Mouse (Mus musculus) NIH3T3 (cell line): ENCODE data around the gene Efcc1.

ENCODE experiments used
- DNase-seq: peaks from one replicate; pipeline ENCODE4 v3.0.0-alpha.2; 2012; ENCODE audit warnings: low read depth

Gene Efcc1

DNA sequence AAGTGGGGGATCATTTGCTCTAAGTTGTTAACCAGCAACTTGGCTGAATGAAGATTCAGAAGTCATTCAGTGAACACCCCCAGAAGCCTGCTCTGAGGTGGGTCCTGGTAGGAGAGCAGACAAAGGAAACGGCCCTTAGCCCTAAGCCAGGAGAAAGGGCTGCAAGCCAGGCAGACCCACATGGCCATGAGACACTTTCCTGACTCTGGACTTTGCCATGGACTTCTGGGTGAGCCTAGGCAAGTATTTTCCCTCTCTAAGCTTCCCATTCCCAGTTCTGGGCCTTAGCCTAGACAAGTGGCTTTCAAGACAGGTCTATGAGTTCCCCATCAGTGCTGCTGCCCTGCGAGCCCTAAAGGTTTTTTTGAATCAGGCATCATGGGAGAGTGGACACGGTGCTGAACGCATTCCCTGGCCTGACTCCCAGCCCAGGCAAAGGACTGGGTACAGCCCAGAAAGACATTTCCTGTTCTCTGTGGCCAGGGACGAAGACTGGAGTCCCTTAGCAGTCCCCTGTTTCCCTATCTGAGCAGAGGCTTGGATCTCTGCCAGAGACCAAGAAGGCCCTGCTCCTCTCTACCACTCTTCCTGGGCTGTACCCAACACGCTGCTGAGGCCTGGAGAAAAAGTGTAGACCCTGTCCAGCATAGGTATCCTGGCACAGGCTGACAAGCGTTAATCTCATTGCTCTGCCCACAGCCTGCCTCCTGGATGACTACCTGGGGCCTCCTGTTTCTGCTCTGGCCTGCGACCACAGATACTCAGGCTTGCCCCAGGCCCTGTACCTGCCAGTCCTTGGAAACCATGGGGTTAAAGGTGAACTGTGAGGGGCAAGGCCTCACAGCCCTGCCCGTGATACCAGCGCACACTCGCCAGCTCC lies 47.9 kb downstream of the Efcc1 start:
- no peak for DNase-seq

DNA sequence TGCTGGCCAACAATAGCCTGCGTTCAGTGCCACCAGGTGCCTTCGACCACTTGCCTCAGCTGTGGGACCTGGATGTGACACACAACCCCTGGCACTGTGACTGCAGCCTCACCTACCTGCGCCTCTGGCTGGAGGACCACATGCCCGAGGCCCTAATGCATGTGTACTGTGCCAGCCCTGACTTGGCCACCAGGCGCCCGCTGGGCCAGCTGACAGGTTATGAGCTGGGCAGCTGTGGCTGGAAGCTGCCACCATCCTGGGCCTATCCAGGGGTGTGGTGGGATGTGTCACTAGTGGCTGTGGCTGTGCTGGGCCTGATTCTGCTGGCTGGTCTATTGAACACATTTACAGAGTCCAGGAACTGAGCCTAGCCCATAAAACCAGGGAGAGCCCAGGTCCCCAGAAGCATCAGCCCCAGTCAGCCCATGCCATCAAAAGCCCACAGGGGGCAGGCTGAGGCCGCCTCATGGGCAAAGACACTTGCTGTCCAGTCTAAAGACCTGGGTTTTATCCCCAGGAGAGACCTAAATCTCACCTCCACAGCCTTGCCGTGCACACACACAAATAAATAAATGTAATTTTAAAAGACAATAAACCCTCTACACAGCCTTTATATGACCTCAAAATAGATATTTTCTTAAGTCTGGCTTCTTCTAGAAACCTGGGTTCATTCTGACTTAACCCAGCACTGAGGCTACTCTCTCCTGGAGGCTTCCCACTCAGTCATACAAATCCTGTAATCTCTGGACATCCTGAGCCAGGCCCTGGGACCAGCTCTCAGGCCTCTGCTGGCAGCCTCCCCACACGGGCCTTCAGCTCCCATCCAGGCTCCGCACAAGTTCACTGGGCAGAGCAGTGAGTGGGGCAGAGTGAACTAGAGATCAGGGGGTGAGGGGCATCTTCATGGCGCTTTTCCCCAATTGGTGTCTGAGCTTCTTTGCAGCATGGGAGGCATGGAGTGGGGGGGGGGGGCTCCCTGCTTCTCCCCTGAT lies 48.8 kb downstream of the Efcc1 start:
- DNase-seq = peak; percentile 59

DNA sequence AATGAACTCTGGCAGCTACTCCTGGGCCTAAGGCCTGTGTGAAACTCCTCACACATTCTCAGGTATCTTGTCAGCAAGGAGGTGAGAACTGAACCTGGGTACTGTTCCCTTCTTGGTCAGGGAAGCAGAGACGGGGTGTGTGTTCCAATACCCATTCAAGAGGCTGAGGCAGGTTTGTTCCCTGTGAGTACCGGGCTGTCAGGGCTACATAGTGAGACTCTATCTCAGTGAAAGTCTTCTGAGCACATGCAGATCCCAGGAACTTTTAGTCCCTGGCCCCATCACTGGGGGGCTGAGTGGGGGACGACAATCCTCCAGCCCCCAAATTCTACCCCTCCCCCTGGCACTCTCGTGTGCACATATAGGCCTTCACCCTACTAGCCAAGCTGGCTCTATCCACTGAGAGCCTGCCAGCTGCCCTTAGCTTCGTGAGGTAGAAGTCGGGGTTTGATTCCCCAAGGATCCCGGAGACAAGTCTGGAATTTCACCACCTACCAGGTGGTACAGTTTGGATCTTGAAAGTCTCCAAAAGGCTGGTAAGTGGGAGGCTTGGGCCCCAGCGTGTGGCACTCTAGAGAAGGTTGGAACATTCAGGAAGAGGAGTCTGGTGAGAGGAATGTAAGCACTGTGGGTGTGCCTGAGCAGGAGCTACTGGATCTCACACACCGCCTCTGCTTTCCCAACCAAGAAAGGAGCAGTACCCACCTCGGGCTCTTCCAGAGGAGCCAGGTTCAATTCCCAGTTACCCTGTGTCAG lies 50.1 kb downstream of the Efcc1 start:
- DNase-seq = no peak

DNA sequence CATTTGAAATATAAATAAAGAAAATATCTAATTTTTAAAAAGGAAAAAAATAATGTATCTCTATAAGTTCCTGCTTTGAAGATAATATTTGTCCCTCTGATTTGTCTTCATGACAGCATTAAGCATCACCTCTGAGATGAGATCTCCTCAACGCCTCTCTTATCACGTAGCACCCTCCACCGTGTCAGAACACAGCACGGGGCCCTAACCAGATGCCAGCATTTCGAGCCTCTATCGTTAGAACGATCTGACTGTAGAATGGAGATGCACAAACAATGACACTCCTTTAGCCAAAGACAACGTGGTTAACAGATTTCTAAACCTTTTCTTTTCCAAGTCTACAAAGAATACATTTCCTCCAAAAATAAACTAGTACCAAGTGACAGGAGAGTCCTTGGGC lies 53.4 kb downstream of the Efcc1 start:
- no peak for DNase-seq

DNA sequence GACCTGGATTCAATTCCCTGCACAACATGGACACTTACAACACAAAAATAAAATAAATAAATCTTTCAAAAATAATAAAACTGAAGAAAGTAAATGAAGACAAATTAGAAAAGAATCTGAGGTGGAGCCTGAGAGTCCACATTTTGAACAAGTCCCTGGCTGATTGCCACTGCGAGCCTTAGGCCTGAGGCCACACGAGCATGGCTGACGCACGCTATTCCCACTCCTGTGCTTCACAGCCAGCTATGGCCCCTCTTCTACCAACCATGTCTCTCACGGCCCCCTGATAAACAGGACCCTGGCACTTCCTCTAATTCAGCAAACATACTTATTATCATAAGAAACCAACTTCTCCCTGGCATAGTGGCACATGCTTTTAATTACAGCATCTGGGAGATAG lies 56.0 kb downstream of the Efcc1 start:
- no peak for DNase-seq

DNA sequence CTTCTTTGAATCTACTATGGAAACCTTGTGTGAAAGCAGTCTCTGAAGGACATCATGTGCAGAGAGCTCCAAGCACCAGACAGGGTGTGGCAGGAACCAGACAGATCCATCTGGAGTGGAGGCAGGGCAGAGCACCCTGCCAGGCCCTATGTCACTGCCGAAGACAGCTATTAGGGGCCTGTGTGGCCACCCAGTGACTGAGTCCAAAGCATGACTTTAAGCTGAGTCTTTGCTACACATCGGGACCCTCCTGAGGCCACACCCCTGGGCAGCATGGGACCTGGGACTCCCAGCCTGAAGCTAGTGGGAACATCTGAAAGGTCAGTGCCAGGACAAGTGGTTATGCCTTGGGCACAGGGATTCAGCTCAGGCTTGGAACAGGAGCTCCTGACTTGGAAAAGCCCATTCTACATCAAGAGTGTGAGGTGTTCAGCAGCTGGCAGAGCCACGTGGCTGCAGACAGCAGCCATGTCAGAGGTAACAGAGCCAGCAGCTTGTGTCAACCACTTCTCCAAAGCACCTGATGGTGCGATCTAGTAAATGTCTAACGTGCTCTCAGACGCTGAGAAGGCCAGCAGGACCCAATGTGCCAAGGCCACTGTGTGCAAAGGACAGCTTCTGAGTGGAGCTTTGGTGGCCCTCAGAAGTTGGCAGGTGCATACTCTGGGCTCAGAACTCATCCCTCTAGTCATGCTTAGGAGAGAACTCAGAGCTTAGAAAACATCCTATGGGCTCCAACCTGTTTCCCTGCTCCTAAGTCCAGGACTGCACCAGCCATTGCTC lies 56.6 kb downstream of the Efcc1 start:
- no peak for DNase-seq

DNA sequence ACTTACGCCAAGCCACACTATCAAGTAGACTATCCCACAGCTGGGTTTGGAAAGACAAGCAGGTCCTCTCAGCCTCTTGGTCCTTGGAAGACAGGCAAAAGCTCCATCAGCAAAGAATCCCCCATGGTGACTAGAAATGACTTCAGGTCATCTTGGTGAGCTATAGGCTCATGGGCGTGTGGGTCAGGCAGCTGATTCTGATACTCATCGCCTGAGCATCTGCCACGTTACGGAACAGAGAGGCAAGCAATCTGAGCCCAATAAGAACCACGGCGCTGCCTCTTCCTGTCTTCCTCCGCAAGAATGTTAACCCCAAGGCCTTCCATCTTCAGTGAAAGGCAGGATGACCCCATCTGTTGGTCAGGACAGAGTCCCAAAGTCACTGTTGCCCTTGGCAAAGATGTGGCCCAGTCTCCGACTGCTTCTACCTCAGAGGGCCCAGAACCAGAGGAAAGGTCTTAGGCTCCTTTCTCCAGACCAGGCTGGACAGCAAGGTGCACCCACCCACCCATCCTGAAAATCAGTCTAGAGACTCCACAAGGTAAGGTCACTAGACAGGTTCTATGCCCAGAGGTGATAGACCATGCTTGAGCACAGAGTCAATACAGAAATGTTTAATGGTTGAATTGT lies 57.7 kb downstream of the Efcc1 start:
- no peak for DNase-seq

DNA sequence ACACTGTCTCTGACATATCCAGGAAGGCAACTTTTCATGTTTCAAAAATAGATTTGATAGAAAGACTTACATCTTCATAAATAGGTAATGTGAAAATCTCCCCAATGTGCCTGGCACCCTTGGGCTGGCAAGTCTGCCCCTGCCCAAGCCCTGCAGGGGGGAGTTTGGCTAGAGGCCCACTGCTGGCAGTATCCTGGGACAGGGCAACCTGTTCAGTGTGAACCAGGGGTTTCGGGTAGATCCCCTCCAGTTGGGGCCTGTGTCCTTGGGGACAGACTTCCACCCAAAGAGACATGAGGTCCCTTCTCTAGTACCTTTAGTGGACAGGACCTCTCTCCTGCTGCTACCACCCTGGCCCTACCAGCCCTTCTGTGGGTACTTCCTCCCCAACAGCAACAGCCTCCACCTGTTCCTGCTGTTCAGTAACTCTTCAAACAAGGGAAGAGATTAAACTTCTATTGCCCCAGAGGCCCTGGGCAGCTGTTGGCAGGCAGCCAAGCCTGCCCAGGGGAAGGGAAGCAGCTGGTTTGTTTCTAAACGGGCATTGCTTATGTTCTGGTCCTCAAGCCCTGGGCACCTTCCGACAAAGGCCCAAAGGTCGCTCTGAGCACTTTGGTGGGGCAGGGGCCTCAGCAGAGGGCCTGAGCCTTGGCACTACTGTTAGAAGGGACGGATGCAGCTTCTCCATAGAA lies 58.4 kb downstream of the Efcc1 start:
- DNase-seq = peak; percentile 52

DNA sequence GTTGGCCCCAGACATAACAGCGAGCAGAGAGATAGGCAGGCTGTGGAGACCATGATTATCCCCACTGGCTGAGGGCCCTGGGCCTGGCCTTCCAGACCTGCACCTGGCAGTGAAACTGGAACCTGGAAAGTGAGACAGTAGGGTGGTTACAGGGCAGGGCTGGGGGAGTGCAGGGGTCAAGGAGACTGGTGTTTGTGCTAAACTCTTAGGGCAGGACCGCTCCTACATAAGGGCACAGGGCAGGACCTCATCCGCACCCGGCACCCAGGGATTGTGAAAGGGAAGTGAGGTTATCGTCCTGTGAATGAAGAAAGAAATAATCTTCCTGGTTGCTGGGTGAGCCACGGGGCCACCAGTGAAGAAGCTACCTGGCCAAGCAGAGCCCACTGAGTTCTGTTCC lies 59.1 kb downstream of the Efcc1 start:
- no peak for DNase-seq

DNA sequence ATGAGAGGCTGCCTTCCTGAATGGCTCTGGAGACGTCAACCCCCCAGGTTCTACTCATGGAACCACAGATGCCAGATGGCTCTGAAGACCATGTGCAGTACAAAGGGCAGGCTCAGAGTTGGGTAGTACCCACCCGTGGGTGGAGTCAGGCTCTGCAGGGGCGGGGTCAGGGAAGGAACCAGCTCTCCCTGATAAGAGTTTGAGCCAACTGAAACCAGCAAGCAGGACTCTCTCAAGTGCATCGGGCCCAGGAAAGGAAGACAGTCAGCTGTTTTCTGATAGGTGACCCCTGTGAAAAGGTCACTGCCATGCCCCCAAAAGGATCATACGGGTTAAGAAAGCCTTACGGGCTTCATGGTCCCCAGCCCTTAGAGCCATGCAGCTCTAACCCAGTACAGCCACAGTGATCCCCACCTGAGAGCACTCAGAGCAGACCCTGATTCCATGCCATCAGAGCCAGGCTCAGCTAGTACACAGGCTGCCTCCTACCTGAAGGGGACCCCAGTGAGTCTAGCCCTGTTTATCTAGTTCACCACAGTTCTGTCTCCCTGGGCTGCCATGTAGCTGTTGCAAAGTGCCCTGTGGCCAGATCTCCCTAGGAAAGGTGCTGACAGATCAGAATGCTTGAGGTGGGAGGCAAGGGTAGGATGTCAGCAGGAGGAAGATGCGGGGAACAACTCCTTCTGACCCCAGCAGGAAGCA lies 60.3 kb downstream of the Efcc1 start:
- DNase-seq = no peak

DNA sequence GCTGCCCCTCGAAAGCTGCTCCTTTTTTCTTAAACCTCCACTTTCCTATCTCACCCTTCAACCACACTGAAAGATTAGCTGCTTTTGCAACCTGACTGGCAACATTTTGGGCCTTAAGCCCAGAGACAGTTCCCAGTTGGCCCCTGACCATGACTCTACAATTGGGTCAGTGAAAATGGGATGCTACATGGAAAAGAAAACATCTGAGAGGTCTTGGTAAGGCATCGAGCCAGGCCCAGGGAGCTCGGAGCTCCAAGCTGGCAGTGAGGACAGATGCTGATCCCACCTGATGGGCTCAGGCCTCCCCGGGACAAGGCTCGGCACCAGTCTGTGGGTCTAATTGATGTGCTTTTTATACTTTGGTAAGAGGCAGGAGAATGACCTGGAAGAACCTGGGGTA lies 61.2 kb downstream of the Efcc1 start:
- no peak for DNase-seq

DNA sequence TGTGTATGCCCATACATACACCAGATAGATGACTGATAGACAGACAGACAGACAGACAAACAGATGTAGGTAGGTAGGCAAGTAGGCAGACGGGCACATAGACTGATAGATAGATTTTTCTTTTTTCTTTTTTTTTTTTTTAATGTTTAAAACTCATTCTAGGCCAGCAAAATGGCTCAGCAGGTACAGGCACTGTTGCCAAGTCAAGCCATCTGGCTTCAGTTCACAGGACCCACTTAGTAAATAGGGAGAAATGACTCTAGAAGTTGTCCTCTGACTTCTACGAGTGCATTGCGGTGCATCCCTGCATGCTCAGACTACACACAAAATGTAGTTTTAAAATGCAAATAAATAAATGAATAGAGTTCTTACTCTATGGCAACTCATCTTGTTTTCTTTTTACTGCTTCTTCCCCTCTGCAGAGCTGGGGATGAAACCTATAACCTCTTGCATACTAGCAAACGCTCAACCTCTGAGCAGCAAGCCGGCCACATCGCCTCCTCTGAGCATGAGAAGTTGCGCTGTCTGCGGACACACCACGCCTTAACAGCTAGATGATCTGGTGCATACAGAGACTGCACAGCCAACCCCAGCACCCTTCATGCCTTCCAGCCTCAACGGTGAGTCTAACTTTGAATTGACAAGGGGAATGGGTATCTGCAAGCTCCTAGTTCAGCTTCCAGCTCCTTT lies 63.3 kb downstream of the Efcc1 start:
- DNase-seq = no peak

DNA sequence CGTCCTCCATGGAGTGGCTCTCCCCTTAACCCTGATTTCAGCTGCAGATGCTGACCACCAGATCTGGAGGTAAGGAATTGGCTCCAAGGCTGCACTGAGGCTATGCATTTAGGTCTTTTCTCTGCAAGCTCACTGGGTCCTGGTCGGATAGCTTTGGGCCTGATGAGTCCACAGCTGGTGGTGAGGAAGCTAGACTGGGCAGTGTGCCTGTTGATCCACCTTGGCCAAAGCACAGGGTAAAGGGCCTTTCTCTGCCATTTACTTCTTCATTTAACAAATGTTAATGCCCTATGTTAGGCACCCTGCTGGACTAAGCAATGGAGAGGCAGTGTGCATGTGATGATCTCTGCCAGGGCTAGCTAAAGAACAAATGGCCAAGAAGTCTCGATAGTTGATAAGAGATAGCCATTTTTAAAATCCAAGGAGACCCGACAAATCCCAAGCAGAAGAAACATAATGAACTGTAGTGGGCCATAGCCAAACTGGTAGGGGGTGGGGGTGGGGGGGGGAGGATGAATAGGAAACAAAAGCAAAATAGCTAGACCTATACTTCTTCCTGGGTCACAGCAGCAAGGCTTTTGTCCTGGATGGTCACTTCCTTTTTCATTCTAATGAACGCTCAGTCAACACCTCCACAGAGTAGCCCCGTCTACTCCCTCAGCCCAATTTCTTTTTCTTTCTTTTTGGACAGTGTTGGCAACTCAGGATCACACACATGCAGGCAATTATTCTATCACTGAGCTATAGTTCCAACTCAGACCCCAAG lies 64.9 kb downstream of the Efcc1 start:
- DNase-seq = no peak

DNA sequence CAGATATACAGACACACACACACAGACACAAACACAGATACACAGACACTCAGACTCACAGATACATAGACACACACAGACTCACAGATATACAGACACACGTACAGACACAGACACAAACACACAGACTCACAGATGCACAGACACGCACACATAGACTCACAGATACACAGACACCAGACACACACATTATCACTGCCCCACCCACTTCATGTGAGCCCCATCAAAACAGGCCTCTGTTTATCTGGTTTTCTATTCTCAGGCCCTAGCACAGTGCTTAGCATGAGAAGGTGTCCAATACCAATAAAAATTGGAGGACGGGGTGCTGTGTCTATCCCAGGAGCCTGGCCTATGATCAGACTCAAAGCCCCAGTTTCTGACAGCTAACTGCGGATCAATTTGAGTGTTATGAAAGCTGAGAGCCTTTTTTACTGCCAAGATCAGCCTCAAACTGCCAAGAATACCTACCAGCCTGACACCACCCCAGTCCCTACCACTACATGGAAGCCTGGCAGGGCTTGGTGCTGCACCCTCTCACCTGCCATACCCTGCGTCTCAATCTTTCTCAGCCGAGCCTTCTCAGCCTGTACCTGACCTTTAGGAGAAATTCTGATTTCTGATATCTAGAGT lies 65.7 kb downstream of the Efcc1 start:
- no peak for DNase-seq

DNA sequence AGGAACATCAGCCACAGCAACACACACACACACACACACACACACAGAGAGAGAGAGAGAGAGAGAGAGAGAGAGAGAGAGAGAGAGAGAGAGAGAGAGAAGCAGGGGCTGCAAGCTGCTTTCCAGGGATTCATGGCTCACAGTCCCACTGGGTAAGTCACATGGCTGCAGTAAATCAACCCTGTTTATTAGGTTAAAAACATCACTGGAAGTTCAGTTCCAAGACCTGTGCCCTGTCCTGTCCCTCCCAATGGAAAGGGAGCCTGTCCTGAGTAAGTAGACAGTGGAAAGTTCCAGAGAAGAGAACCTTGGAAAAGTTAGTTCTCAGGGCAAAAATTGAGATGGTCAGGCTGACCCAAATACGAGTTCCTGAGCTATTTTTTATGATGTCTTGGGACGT lies 66.7 kb downstream of the Efcc1 start:
- DNase-seq = no peak

DNA sequence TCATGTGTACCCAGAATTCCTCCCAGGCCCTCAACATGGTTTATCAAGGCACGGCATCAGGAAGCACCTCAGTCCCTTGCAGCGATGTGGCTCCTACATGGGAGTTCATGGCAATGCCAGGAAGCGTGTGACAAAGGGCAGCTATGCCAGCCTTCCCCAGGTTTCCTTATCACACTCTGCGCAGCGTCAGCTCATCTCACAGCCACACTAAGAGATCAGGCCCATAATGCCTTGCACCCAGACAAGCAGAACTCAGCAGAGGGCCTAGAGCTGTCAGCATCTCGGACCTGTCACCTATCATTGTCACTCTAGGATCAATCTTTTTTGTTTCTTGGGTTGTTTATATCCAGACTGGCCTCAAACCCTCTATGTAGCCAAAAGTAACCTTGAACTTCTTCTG lies 68.9 kb downstream of the Efcc1 start:
- DNase-seq = no peak

DNA sequence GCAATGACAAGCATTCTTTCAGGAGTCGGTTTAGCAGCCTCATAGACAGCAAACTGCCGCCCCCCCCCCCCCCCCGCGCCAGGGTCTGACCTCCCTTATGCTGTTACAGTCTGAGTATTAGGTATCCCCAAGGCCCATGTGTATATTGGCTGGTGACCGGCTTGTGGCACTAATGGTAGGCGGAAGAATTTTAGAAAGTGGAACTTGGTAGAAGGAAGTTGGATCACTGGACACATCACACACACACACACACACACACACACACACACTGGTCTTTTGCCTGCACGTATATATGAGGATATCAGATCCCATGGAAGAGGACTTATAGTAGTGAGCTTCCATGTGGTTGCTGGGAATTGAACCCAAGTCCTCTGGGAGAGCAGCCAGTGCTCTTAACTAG lies 71.8 kb downstream of the Efcc1 start:
- no peak for DNase-seq

DNA sequence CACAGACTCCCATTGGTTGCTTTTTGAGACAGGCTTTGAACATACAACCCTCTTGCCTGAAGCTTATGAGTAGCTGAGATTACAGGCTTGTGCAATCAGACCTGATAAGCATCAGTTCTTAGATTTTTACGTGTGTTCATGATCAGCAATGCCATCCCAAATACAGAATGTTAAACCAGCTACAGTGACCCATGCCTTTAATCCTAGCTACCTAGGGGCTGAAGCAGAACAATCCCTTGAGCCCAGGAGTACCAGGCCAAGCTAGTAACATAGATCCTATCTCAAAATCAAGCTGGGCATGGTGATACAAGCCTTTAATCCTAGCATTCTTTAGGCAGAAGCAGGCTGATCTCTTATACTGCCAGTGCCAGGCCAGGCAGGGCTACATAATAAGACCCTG lies 73.4 kb downstream of the Efcc1 start:
- no peak for DNase-seq
